Mouse (Mus musculus): Measurements from ENCODE around the gene Pex1. TPM values are rescaled to one million over a fixed set of nuclear protein-coding genes. Genes with fewer than 3 reads are reported as not detected.
"Not testable (repeated sequence)": the region's sequence is repeated elsewhere in the genome, so short reads cannot be mapped to it uniquely, and the experiment has no call there.

The Pex1 gene
- polyA plus RNA-seq, 1 experiment from 2014 or later: 12.4 TPM

DNA sequence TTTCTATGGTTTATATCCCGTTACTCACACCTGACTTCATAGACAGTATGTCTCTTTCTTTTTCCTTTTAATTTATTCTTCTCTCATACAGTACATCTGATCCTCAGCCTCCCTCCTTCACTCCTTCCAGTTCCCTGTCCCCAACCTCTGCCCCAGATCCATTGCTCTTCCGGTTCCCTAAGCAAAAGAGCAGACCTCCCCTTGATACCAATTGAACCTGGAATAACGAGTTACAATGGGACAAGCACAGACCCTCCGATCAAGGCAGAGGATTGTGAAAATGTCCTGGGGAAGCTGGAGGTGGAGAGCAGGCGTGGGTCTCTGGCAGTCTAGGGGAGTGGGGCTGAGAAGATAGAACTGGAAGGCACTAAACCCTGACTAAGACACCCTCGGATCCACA, 55.0 kb downstream of the Pex1 start, which contains the start of gene Tmbim7:
Gene Tmbim7, plus strand, starts transcription at position 301 of the 400 bp plus-strand sequence.
- Histone ChIP-seq H3K9me3 (ENCODE audit: low read depth, low read length) (no peaks in the 10 kb centered on the region), H3K27ac (ENCODE audit: low read depth) (no peak within 1 kb of the TSS), H3K4me1 (ENCODE audit: insufficient read depth) (no peaks in the 10 kb centered on the region), H3K36me3 (ENCODE audit: insufficient read depth) (no peaks in the 10 kb centered on the region), H3K27me3 (ENCODE audit: insufficient read depth, low read length) (no peaks in the 10 kb centered on the region), H3K4me2 (no peak within 1 kb of the TSS), H3K9ac (no peak within 1 kb of the TSS), H3K4me3 (ENCODE audit: low read depth, low read length) (no peak within 1 kb of the TSS)
- DNase-seq: no peak
- ATAC-seq (ENCODE audit: insufficient read depth): no peak
- 73% methylated on average over 6 of the region's 6 CpGs for WGBS
- TF ChIP-seq CTCF (IDR thresholded peaks at IDR 0.05; ENCODE audit: low read depth): no peak

DNA sequence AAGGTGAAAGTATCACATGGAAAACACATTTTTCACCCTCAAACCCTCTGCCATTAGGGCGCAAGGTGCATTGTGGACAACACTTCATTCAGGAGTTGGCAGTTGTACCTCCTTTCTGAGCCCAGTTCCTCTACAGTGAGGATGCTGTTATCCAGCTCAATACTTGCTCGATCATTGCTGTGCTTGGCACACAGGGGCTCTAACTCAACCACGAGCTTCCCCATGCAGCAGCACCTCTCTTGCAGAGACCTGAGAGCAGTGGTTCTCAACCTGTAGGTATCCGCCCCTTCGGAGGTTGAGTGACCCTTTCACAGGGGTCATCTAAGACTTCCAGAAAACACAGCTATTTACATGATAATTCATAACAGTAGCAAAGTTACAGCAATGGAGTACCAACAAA, 55.8 kb downstream of the Pex1 start:
- no peak for ATAC-seq (ENCODE audit: insufficient read depth)
- Histone ChIP-seq H3K9me3 (ENCODE audit: low read depth, low read length) (no peaks in the 10 kb centered on the region), H3K4me3 (ENCODE audit: low read depth, low read length) (no peak overlapping the region), H3K4me1 (ENCODE audit: insufficient read depth) (no peaks in the 10 kb centered on the region), H3K27me3 (ENCODE audit: insufficient read depth, low read length) (no peaks in the 10 kb centered on the region), H3K36me3 (ENCODE audit: insufficient read depth) (no peaks in the 10 kb centered on the region), H3K27ac (ENCODE audit: low read depth) (no peak overlapping the region), H3K9ac (no peak overlapping the region), H3K4me2 (no peak overlapping the region)
- WGBS: 75% methylated on average over 5 of the region's 5 CpGs
- no peak for TF ChIP-seq CTCF (IDR thresholded peaks at IDR 0.05; ENCODE audit: low read depth)
- DNase-seq: no peak

DNA sequence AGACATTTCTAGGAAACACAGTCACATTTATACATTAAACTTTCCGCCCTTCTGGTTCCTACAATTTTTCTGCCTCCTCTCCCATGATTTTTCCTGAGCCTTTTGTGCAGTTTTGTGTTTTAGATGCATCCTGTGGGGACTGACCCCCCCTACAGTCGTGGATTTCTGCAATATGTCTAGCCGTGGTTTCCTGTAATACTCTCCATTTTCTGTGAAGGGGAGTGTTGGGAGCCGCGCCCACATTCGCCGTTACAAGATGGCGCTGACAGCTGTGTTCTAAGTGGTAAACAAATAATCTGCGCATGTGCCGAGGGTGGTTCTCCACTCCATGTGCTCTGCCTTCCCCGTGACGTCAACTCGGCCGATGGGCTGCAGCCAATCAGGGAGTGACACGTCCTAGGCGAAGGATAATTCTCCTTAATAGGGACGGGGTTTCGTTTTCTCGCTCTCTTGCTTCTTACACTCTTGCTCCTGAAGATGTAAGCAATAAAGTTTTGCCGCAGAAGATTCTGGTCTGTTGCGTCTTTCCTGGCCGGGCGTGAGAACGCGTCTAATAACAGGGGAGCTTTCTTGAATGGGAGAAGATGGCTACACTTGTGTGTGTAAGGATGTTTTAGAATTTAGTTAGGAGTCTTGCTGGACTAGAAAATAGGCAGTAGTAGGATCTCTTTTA, 57.2 kb downstream of the Pex1 start:
- H3K27ac ChIP-seq (ENCODE audit: low read depth); H3K4me3 ChIP-seq (ENCODE audit: low read depth, low read length); H3K9me3 ChIP-seq (ENCODE audit: low read depth, low read length); H3K4me2 ChIP-seq; H3K27me3 ChIP-seq (ENCODE audit: insufficient read depth, low read length); ATAC-seq (ENCODE audit: insufficient read depth); H3K9ac ChIP-seq; H3K4me1 ChIP-seq (ENCODE audit: insufficient read depth); H3K36me3 ChIP-seq (ENCODE audit: insufficient read depth); DNase-seq: not testable (repeated sequence)
- 87% methylated on average over 15 of the region's 25 CpGs for WGBS

DNA sequence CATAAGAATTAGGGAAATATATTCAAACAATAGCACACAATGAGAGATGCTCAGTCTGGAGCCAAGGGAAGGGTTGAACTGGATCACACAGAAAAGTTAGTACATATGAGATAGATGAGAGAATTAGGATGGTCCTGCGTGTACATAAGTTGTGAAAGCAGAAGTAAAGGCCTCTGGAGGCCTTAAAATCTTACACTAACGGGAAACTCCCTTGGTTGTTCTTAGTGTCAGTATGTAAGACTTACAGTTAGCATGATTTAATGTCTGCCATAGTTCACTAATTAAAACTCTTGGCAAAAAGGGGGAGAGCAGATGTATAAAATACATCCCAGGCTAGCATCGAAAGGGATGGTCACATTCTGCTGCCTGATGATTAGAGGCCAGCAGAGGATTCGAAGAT, 57.9 kb downstream of the Pex1 start:
- no peaks in the 10 kb centered on the region for H3K9me3 ChIP-seq (ENCODE audit: low read depth, low read length)

DNA sequence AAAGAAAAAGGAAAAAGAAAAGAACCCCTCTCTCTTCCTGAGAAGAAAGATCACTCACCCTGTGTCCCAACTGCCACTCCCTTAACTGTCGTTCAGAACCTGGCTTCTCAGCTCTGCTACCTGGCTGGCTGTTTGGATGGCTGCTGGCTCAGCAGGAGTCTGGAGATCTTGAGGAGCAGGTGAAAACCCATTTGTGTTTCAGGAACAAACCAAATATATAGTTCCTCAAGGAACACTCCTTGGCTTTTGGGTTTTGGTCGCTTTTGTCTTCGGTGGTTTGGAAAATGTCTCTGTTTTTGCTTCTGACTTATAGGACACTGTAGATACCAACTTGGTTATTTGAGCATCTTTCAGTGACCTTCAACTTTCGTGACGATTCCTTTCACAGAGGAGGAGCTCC, 61.2 kb downstream of the Pex1 start, which contains the start of gene Gatad1:
Gene Gatad1, minus strand, starts transcription at position 101 of the 400 bp plus-strand sequence.
- Histone ChIP-seq H3K9me3 (ENCODE audit: low read depth, low read length) (no peaks in the 10 kb centered on the region), H3K36me3 (ENCODE audit: insufficient read depth) (no peaks in the 10 kb centered on the region)
- 70% methylated on average over 5 of the region's 5 CpGs for WGBS

More for the DNA sequence above, 57.9 kb downstream of the Pex1 start:
- H3K4me1 ChIP-seq (ENCODE audit: insufficient read depth): no peaks in the 10 kb centered on the region
- DNase-seq (no peak), ATAC-seq (ENCODE audit: insufficient read depth) (no peak)
- no peak overlapping the region for H3K4me3 ChIP-seq (ENCODE audit: low read depth, low read length)
- TF ChIP-seq CTCF (IDR thresholded peaks at IDR 0.05; ENCODE audit: low read depth): no peak
- no peak overlapping the region for H3K4me2 ChIP-seq
- H3K27ac ChIP-seq (ENCODE audit: low read depth): no peak overlapping the region
- no peak overlapping the region for H3K9ac ChIP-seq
- WGBS: 88% methylated on average over 4 of the region's 4 CpGs
- no peaks in the 10 kb centered on the region for H3K36me3 ChIP-seq (ENCODE audit: insufficient read depth)
- H3K27me3 ChIP-seq (ENCODE audit: insufficient read depth, low read length): no peaks in the 10 kb centered on the region

DNA sequence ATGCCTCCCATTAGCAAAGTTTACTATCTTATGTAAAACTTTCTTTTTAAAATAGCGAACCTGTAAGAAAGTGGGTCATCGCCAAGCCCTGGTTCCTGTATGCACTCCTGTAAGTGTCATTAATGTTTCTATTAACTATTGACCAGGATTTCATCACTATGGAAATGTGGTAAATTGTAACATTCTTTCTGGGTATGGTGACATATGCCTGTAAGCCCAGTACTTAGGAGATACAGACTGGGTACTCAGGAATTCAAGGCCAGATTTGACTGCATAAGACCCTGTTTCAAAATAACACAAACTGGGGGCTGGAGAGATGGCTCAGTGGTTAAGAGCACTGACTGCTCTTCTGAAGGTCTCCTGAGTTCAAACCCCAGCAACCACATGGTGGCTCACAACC, 69.4 kb downstream of the Pex1 start:
- Histone ChIP-seq H3K4me3 (ENCODE audit: low read depth, low read length) (no peak overlapping the region), H3K27ac (ENCODE audit: low read depth) (no peak overlapping the region), H3K4me1 (ENCODE audit: insufficient read depth) (no peaks in the 10 kb centered on the region), H3K9me3 (ENCODE audit: low read depth, low read length) (no peaks in the 10 kb centered on the region), H3K36me3 (ENCODE audit: insufficient read depth) (no peaks in the 10 kb centered on the region), H3K27me3 (ENCODE audit: insufficient read depth, low read length) (no peaks in the 10 kb centered on the region), H3K9ac (no peak overlapping the region), H3K4me2 (no peak overlapping the region)
- ATAC-seq (ENCODE audit: insufficient read depth): no peak
- no peak for DNase-seq
- no peak for TF ChIP-seq CTCF (IDR thresholded peaks at IDR 0.05; ENCODE audit: low read depth)
- WGBS: 92% methylated on average over 2 of the region's 2 CpGs

More for the DNA sequence above, 61.2 kb downstream of the Pex1 start, which contains the start of gene Gatad1:
- Histone ChIP-seq H3K4me1 (ENCODE audit: insufficient read depth) (no peaks in the 10 kb centered on the region), H3K4me3 (ENCODE audit: low read depth, low read length) (no peak within 1 kb of the TSS), H3K4me2 (no peak within 1 kb of the TSS), H3K9ac (no peak within 1 kb of the TSS), H3K27me3 (ENCODE audit: insufficient read depth, low read length) (no peaks in the 10 kb centered on the region), H3K27ac (ENCODE audit: low read depth) (no peak within 1 kb of the TSS)
- DNase-seq (no peak), ATAC-seq (ENCODE audit: insufficient read depth) (no peak)
- no peak for TF ChIP-seq CTCF (IDR thresholded peaks at IDR 0.05; ENCODE audit: low read depth)

DNA sequence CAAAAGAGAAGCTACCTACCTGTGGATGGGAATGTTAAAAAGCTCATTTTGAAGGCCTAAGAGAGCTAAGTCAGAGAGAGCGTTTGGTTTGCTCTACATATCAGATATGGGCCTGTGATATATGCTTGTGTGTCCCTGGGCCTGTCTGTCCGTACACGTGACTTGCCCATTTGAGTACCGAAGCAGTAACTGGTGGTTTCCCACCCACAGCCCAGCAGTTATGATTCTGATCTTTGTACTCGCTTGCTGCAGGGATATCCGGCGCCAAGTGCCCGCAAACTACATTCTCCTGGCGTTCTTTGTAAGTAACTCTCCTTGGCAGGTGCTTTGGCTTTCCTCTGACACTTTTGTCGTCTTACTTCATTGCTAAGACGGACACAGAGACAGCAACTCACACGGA, 70.7 kb downstream of the Pex1 start:
- Histone ChIP-seq H3K4me2 (no peak overlapping the region), H3K9ac (no peak overlapping the region), H3K4me3 (ENCODE audit: low read depth, low read length) (no peak overlapping the region), H3K4me1 (ENCODE audit: insufficient read depth) (no peaks in the 10 kb centered on the region), H3K9me3 (ENCODE audit: low read depth, low read length) (no peaks in the 10 kb centered on the region), H3K27me3 (ENCODE audit: insufficient read depth, low read length) (no peaks in the 10 kb centered on the region), H3K36me3 (ENCODE audit: insufficient read depth) (no peaks in the 10 kb centered on the region), H3K27ac (ENCODE audit: low read depth) (no peak overlapping the region)
- WGBS: 84% methylated on average over 12 of the region's 12 CpGs
- no peak for TF ChIP-seq CTCF (IDR thresholded peaks at IDR 0.05; ENCODE audit: low read depth)
- ATAC-seq (ENCODE audit: insufficient read depth) (no peak), DNase-seq (no peak)

All from lung, embryonic 14.5 days (tissue).